Mouse (Mus musculus) skeletal muscle tissue, postnatal 0 days (tissue): Measurements from ENCODE around the gene Sergef. TPM values are rescaled to one million over a fixed set of nuclear protein-coding genes. Genes with fewer than 3 reads are reported as not detected.

ENCODE experiments used
- polyA plus RNA-seq: library from polyadenylated mRNA; unstranded; fragments of >200 nt; fragmentation: Nextera tagmentation; extraction: Ambion mirVana; gene quantifications from 2 replicates; pipeline ENCODE4 v1.2.1, GENCODE M21; 2015

Gene Sergef
- 5.4 and 7.5 TPM in 2 replicates for polyA plus RNA-seq

DNA sequence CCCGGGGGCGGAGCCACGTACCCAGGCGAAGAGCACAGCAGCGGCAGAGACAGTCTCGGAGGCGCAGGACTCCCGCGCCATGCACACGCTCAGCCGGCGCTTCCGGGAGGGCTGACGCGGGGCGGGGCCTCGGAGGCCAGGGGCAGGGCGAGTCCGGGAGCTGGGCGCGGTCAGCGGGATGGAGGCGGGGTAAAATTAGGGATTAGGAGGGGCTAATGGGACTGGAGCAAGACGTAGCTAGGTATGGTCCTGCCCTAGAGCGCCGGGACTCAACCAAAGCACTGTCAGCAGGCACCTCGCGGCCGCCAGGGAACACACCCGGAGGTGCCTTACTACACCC, at the start of gene Sergef:
Gene Sergef, minus strand, starts transcription at position 116 of the 340 bp plus-strand sequence.

GRCm38 (mm10) chr7:46672160-46672672, 32.6 kb upstream of the Sergef start, which contains the start of gene Tph1:
TSS of gene Tph1 (minus strand) at chr7:46672537.

DNA sequence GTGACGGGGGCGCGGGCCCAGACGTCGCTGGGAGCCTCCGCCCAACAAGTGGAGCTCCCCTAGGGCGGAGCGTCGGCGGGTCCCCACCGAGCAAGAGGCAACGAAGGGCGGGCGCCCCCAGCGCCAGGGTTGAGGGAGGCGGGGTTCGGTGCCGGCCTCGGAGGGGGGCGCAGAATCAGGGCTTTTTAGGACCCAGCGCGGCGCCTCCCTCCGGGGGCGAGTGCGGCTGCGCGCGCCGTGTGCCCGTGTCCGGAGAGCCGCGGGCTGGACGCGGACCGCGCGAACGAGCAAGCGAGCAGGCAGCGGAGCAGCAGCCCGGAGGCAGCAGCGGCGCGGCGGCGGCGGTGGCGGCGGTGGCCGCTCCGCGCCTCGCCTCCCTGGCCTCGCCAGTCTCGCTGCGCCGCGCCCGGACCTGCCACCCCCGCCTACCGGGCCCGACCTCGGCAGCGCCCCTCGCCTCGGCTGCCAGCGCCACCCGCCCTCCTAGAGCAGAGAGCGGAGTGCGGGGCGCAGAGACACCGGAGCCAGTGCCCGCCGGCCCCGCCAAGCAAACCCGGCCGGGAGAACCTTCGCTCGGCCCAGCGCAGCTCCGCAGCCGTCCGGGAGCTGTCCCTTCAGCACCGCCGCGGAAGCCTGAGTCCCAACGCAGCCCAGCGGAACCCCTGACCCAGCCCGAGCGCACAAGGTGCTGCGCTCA, 243.2 kb downstream of the Sergef start, which contains the start of gene Kcnc1:
Gene Kcnc1, plus strand, starts transcription at position 267 of the 697 bp plus-strand sequence.

Other genes with a start within 250 kb of the Sergef start
- 8.1 and 10.1 TPM in 2 replicates for gene Kcnc1, start 243.3 kb downstream of the Sergef start, polyA plus RNA-seq
- gene Tph1, start 32.7 kb upstream of the Sergef start, polyA plus RNA-seq, result 1.8 and 3.3 TPM in 2 replicates
- 8.0 and 8.8 TPM in 2 replicates for gene Saal1, start 70.9 kb upstream of the Sergef start, polyA plus RNA-seq
- gene Saa3, start 75.9 kb upstream of the Sergef start, polyA plus RNA-seq, result 0.72 and 0.96 TPM in 2 replicates
- not detected in 2 replicates for gene Saa4, start 92.8 kb upstream of the Sergef start, polyA plus RNA-seq
- 0.18 and 0.23 TPM in 2 replicates for gene Saa1, start 103.2 kb upstream of the Sergef start, polyA plus RNA-seq
- 0.35 and 0.40 TPM in 2 replicates for gene Saa2, start 112.0 kb upstream of the Sergef start, polyA plus RNA-seq
- 5.5 and 6.6 TPM in 2 replicates for gene Hps5, start 156.3 kb upstream of the Sergef start, polyA plus RNA-seq
- gene Gtf2h1, start 156.3 kb upstream of the Sergef start, polyA plus RNA-seq, result 30.1 and 31.4 TPM in 2 replicates
- gene Ldha, start 201.7 kb upstream of the Sergef start, polyA plus RNA-seq, result 2,894 and 2,904 TPM in 2 replicates
- gene Ldhc, start 221.4 kb upstream of the Sergef start, polyA plus RNA-seq, result not detected in 2 replicates